Mouse (Mus musculus) liver, adult 2 months (tissue): ENCODE data around the gene Gm20388. TPM values are rescaled to one million over a fixed set of nuclear protein-coding genes. Genes with fewer than 3 reads are reported as not detected.

Source experiments
- DNase-seq: peaks from one replicate; pipeline ENCODE4 v3.0.0-alpha.2; 2011; ENCODE audit warnings: low read depth, low spot score; ENCODE audit errors: extremely low read depth
- H3K27ac ChIP-seq: fragments of 200-500 bp; replicated peaks from 2 replicates; pipeline ENCODE4 v1.5.1; 2012; ENCODE audit warnings: low read depth, mild to moderate bottlenecking, control low read depth, inconsistent platforms, low read length; ENCODE audit not compliant: insufficient read depth
- H3K27me3 ChIP-seq: fragments of 200-500 bp; 2 replicates; pipeline ENCODE4 v1.6.1; 2012; ENCODE audit warnings: mild to moderate bottlenecking, moderate library complexity, low read length, inconsistent platforms; ENCODE audit not compliant: control insufficient read depth, insufficient read depth
- H3K36me3 ChIP-seq: fragments of 200-500 bp; 2 replicates; pipeline ENCODE4 v1.6.1; 2012; ENCODE audit warnings: low read length, inconsistent platforms; ENCODE audit not compliant: control insufficient read depth, insufficient read depth
- H3K4me1 ChIP-seq: fragments of 200-500 bp; 2 replicates; pipeline ENCODE4 v1.6.1; 2011; ENCODE audit warnings: low read length; ENCODE audit not compliant: control insufficient read depth, insufficient read depth
- H3K4me3 ChIP-seq: fragments of 200-500 bp; 2 replicates; pipeline ENCODE4 v1.5.1; 2011; ENCODE audit warnings: low read depth, mild to moderate bottlenecking, control low read depth, low read length, moderate library complexity; ENCODE audit not compliant: insufficient read depth
- H3K79me2 ChIP-seq: fragments of 200-500 bp; 2 replicates; pipeline ENCODE4 v1.6.1; 2012; ENCODE audit warnings: inconsistent platforms, mild to moderate bottlenecking, low read length, moderate library complexity; ENCODE audit not compliant: control insufficient read depth, insufficient read depth
- H3K9ac ChIP-seq: fragments of 200-500 bp; 2 replicates; pipeline ENCODE4 v1.6.1; 2012; ENCODE audit warnings: low read depth, mild to moderate bottlenecking, control low read depth, inconsistent platforms, low read length
- CTCF ChIP-seq: fragments of 200-500 bp; IDR thresholded peaks from 2 replicates; pipeline ENCODE4 v1.5.1; 2011; ENCODE audit warnings: low read depth, low read length, control low read depth
- POLR2A ChIP-seq: fragments of 200-500 bp; IDR thresholded peaks from 2 replicates; pipeline ENCODE4 v1.6.1; 2011; ENCODE audit warnings: low read length, control low read depth; ENCODE audit not compliant: insufficient read depth; ENCODE audit errors: extremely low read depth
- WGBS: fragments of 180-500 bp; shearing (Covaris S2); methylation state at CpG from one replicate; pipeline ENCODE4 v1.1.7; 2018; 5-methylcytosine and 5-hydroxymethylcytosine counted together
- polyA plus RNA-seq: library from polyadenylated mRNA; depleted of rRNA; stranded (reverse); fragments of >200 nt; gene quantifications from 2 replicates; pipeline ENCODE4 v1.2.3, GENCODE M21; 2012
- total RNA-seq: library from RNA; depleted of rRNA; stranded (reverse); fragments of >200 nt; gene quantifications from 2 replicates; pipeline ENCODE4 v1.2.3, GENCODE M21; 2014

The Gm20388 gene
- total and polyA plus RNA-seq, 2 experiments = 6.4 to 19.9 TPM

DNA sequence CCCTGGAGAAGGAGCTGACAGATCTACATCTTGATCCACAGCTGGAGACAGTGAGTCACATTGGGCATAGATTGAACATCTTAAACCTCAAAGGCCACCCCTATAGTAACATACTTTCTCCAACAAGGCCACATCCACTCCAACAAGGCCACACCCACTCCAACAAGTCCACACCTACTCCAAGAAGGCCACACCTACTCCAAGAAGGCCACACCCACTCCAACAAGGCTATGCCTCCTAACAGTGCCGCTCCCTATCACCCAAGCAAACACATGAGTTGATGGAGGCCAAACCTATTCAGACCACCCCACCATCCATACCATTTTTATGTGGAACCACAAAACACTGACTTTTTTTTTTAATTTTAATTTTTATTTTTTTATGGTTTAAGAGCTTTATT, 3756.2 kb downstream of the Gm20388 start:
- no peaks in the 10 kb centered on the region for H3K36me3 ChIP-seq
- no peak overlapping the region for H3K4me3 ChIP-seq
- no peak overlapping the region for H3K9ac ChIP-seq
- no peaks in the 10 kb centered on the region for H3K27me3 ChIP-seq
- peaks cover 2% of the 10 kb centered on the region; the same call in 1 of the 2 replicates for H3K4me1 ChIP-seq
- no peak for DNase-seq
- WGBS = 74% methylated on average over 1 of the region's 1 CpGs
- H3K27ac ChIP-seq = no peak overlapping the region
- TF ChIP-seq CTCF (no peak), POLR2A (no peak)
- H3K79me2 ChIP-seq = no peaks in the 10 kb centered on the region

DNA sequence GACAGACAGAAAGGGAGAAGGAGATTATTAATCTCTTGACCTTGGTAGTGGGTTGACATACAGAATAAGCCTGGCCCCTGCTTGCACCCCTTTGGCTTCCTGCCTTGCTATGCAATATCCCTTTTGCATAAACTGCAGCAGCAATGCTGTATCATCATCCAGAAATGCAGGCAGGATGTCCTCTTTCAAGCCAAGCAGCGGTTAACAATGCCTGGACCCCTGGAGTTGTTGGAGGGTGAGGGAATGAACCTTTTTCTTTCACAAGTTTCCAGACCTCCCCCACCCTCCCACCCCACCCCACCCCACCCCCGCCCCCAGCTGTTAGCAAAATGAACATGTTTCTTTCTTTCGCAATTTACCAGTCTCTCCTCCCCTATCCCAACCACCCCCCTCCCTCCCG, 3758.0 kb downstream of the Gm20388 start:
- WGBS = 39% methylated on average over 4 of the region's 4 CpGs
- no peaks in the 10 kb centered on the region for H3K4me1 ChIP-seq
- H3K79me2 ChIP-seq = no peaks in the 10 kb centered on the region
- no peak overlapping the region for H3K27ac ChIP-seq
- no peak overlapping the region for H3K9ac ChIP-seq
- no peak for DNase-seq
- no peaks in the 10 kb centered on the region for H3K36me3 ChIP-seq
- no peaks in the 10 kb centered on the region for H3K27me3 ChIP-seq
- H3K4me3 ChIP-seq = no peak overlapping the region
- TF ChIP-seq POLR2A (no peak), CTCF (no peak)

DNA sequence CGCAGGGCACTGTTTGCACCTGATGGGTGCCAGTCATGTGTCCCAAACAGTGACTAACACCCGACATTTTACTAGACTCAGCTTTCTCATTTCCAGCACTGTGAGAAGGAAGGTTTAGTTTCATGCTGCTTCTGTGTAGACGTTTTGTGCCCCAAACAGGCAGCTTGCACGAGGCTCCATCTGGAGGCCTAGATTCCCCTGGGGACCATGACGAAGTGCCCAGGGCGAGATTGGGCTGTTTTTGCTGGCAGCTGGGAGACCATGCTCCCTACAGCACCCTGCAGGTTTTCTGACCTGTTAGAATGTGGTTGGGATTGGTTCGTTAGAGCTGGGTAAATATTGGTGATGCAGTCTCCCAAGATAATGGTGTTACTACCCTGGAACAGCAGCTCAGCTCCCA, 3760.1 kb downstream of the Gm20388 start:
- Histone ChIP-seq H3K27ac (no peak overlapping the region), H3K9ac (no peak overlapping the region), H3K79me2 (no peaks in the 10 kb centered on the region), H3K4me3 (no peak overlapping the region), H3K4me1 (no peaks in the 10 kb centered on the region), H3K27me3 (no peaks in the 10 kb centered on the region), H3K36me3 (no peaks in the 10 kb centered on the region)
- 68% methylated on average over 7 of the region's 7 CpGs for WGBS
- no peak for TF ChIP-seq POLR2A
- TF ChIP-seq CTCF = no peak
- DNase-seq = no peak

DNA sequence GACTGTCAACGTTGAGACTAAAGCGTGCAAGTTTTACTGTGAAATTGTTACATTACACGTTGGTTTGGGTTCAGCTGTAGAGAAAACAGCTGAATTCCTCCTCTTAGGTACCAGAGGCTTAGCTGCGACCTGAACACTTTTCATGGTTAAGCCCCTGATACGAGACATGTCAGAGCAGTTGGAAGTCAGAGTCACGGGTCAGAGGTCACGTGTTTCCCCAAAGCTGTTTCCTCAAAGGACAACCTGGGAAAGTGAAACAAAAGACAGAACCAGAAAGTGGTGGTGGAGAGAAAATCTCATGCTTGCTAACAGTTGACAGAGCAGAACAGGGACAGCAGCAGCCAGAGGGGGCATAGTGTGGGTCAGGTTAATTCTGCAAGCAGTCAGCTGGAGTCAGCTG, 3760.8 kb downstream of the Gm20388 start:
- Histone ChIP-seq H3K27me3 (no peaks in the 10 kb centered on the region), H3K36me3 (no peaks in the 10 kb centered on the region), H3K4me3 (no peak overlapping the region), H3K4me1 (no peaks in the 10 kb centered on the region), H3K9ac (no peak overlapping the region), H3K79me2 (no peaks in the 10 kb centered on the region), H3K27ac (no peak overlapping the region)
- no peak for DNase-seq
- WGBS = 75% methylated on average over 7 of the region's 7 CpGs
- no peak for TF ChIP-seq CTCF
- no peak for TF ChIP-seq POLR2A

DNA sequence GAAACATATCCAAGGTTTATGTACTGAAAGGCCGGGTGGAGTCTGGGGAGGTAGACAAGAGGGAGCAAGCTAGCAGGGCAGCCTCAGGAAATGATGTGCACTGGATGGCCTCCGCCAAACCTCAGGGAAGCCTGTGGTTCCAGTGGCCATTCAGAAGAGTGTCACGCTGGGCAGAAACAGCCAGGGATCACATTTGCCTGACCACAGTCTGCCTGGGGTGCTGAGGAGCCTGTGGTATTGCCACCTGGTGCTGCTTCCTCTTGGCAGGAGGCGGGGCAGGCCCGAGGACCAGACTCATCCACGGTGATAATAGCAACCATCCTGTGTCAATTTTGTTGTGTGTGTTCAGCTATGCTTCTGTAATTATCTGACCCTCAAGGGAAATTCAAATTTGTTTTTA, 3762.0 kb downstream of the Gm20388 start:
- Histone ChIP-seq H3K27ac (no peak overlapping the region), H3K36me3 (no peaks in the 10 kb centered on the region), H3K4me1 (no peaks in the 10 kb centered on the region), H3K79me2 (no peaks in the 10 kb centered on the region), H3K9ac (no peak overlapping the region), H3K27me3 (no peaks in the 10 kb centered on the region), H3K4me3 (no peak overlapping the region)
- WGBS = 82% methylated on average over 6 of the region's 6 CpGs
- TF ChIP-seq CTCF (no peak), POLR2A (no peak)
- no peak for DNase-seq

DNA sequence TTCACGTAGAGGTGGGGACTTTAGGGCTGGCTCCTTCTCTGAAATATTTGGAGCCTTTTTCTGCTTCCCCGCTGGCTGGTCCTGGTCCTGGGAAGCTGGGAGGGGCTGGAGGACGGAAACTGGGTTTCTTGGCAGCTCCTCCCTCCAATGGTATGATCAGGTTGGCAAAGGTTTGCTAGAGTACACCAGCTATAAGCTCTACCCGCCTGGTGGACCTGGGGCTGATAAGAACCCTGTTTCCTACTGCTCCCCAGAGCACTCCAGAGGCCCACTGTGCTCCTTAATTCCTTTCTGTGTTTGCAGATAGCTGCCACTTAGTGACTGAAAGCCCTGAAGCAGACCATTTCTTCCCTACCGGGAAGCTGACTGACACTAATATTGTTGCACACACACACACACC, 3765.0 kb downstream of the Gm20388 start:
- no peak overlapping the region for H3K4me3 ChIP-seq
- no peaks in the 10 kb centered on the region for H3K79me2 ChIP-seq
- H3K27me3 ChIP-seq = no peaks in the 10 kb centered on the region
- no peak overlapping the region for H3K27ac ChIP-seq
- no peak overlapping the region for H3K9ac ChIP-seq
- no peak for DNase-seq
- TF ChIP-seq CTCF (no peak), POLR2A (no peak)
- H3K36me3 ChIP-seq = no peaks in the 10 kb centered on the region
- whole genome bisulfite sequencing = 77% methylated on average over 5 of the region's 5 CpGs
- no peaks in the 10 kb centered on the region for H3K4me1 ChIP-seq
